ENCODE assay signal across 8 mouse cellular contexts in genomic region chr16:18416837-18417236, GRCm38 (mm10). TPM values are rescaled to one million over a fixed set of nuclear protein-coding genes. Genes with fewer than 3 reads are reported as not detected.
A peak's percentile ranks its signal among the peaks of the same experiment; 100 is the strongest.
DNase-seq lines count a peak whose midpoint lies in the region; ATAC-seq and TF ChIP-seq lines count a peak whose summit lies in the region.

No protein-coding gene starts in this region.

- H3K9me3 ChIP-seq in heart, embryonic 11.5 days (replicated peaks; ENCODE audit: control insufficient read depth, low read length): no peaks in the 10 kb centered on the region
- H3K9me3 ChIP-seq in midbrain, postnatal 0 days (ENCODE audit: low read length): no peaks in the 10 kb centered on the region
- H3K9me3 ChIP-seq in midbrain, embryonic 10.5 days (replicated peaks): no peaks in the 10 kb centered on the region
- H3K9me3 ChIP-seq in hindbrain, embryonic 16.5 days (ENCODE audit: control insufficient read depth, low read length): no peaks in the 10 kb centered on the region

- no peak overlapping the region for H3K4me2 ChIP-seq in heart, embryonic 11.5 days
- no peak overlapping the region for H3K4me2 ChIP-seq in midbrain, postnatal 0 days (ENCODE audit: low read depth, low read length, poor library complexity, severe bottlenecking)
- H3K4me2 ChIP-seq in hindbrain, embryonic 16.5 days (ENCODE audit: low read length): no peak overlapping the region

- no peak for DNase-seq in heart, postnatal 4 days
- no peak for DNase-seq in midbrain, postnatal 0 days (ENCODE audit: low spot score)
- no peak for DNase-seq in midbrain, embryonic 10.5 days (ENCODE audit: low spot score)
- DNase-seq in embryo, embryonic 10 days (ENCODE audit: low spot score): no peak
- DNase-seq in adipocyte (ENCODE audit: low spot score): no peak

- no peak overlapping the region for H3K4me3 ChIP-seq in heart, embryonic 11.5 days (ENCODE audit: low read depth, low read length)
- no peak overlapping the region for H3K4me3 ChIP-seq in midbrain, postnatal 0 days (ENCODE audit: low read depth, low read length)
- no peak overlapping the region for H3K4me3 ChIP-seq in midbrain, embryonic 10.5 days
- H3K4me3 ChIP-seq in hindbrain, embryonic 16.5 days (ENCODE audit: low read length): no peak overlapping the region
- H3K4me3 ChIP-seq in small intestine, adult 2 months (ENCODE audit: low read depth, low read length): 0 out of 2 replicates have a peak overlapping the region, but pooled peaks have one; percentile 0

- ATAC-seq in heart, embryonic 11.5 days (replicated peaks; ENCODE audit: insufficient number of reproducible peaks, low FRiP score, low TSS enrichment): no peak
- no peak for ATAC-seq in midbrain, postnatal 0 days (ENCODE audit: low FRiP score)
- no peak for ATAC-seq in hindbrain, embryonic 16.5 days

- no peak for TF ChIP-seq CTCF in midbrain, postnatal 0 days (IDR thresholded peaks at IDR 0.05)
- TF ChIP-seq CTCF in small intestine, adult 2 months (IDR thresholded peaks at IDR 0.05; ENCODE audit: extremely low read depth, insufficient read length, insufficient replicate concordance, low read depth, low read length): no peak

- H3K27me3 ChIP-seq in heart, embryonic 11.5 days (ENCODE audit: control insufficient read depth, insufficient read depth, low read length): no peaks in the 10 kb centered on the region
- no peaks in the 10 kb centered on the region for H3K27me3 ChIP-seq in midbrain, postnatal 0 days (ENCODE audit: insufficient read depth, low read length)
- no peaks in the 10 kb centered on the region for H3K27me3 ChIP-seq in midbrain, embryonic 10.5 days (ENCODE audit: low read depth, poor library complexity, severe bottlenecking)
- H3K27me3 ChIP-seq in hindbrain, embryonic 16.5 days (replicated peaks; ENCODE audit: control insufficient read depth, insufficient read depth, low read length): no peaks in the 10 kb centered on the region
- H3K27me3 ChIP-seq in small intestine, adult 2 months (ENCODE audit: control insufficient read depth, insufficient read depth, low read length): no peaks in the 10 kb centered on the region

- H3K4me1 ChIP-seq in heart, embryonic 11.5 days (ENCODE audit: control insufficient read depth, insufficient read depth, low read length): peaks cover 5% of the 10 kb centered on the region
- no peaks in the 10 kb centered on the region for H3K4me1 ChIP-seq in midbrain, postnatal 0 days (ENCODE audit: insufficient read depth, low read length)
- peaks cover 3% of the 10 kb centered on the region for H3K4me1 ChIP-seq in midbrain, embryonic 10.5 days
- H3K4me1 ChIP-seq in hindbrain, embryonic 16.5 days (ENCODE audit: control insufficient read depth, insufficient read depth, low read depth, low read length): peaks cover 3% of the 10 kb centered on the region; the same call in 1 of the 2 replicates
- H3K4me1 ChIP-seq in small intestine, adult 2 months (ENCODE audit: control insufficient read depth, insufficient read depth, insufficient read length, low read length): peaks cover 7% of the 10 kb centered on the region; the same call in 1 of the 2 replicates

- WGBS in heart, embryonic 11.5 days (ENCODE audit: insufficient replicate concordance): 73% methylated on average over 3 of the region's 3 CpGs
- WGBS in midbrain, postnatal 0 days: 93% methylated on average over 3 of the region's 3 CpGs
- WGBS in midbrain, embryonic 10.5 days: 89% methylated on average over 3 of the region's 3 CpGs
- 80% methylated on average over 3 of the region's 3 CpGs for WGBS in hindbrain, embryonic 16.5 days
- 89% methylated on average over 3 of the region's 3 CpGs for WGBS in small intestine, adult 2 months

- H3K9ac ChIP-seq in heart, embryonic 11.5 days (ENCODE audit: low read depth, low read length): no peak overlapping the region
- no peak overlapping the region for H3K9ac ChIP-seq in midbrain, postnatal 0 days (replicated peaks; ENCODE audit: low read length, poor library complexity, severe bottlenecking)
- no peak overlapping the region for H3K9ac ChIP-seq in hindbrain, embryonic 16.5 days (ENCODE audit: low read depth, low read length)

- H3K36me3 ChIP-seq in heart, embryonic 11.5 days (ENCODE audit: control insufficient read depth, insufficient read depth, low read length): peaks cover 11% of the 10 kb centered on the region
- H3K36me3 ChIP-seq in midbrain, postnatal 0 days (ENCODE audit: insufficient read depth, low read length): peaks cover 4% of the 10 kb centered on the region; the same call in 1 of the 2 replicates
- peaks cover 56% of the 10 kb centered on the region for H3K36me3 ChIP-seq in midbrain, embryonic 10.5 days
- peaks cover 3% of the 10 kb centered on the region for H3K36me3 ChIP-seq in hindbrain, embryonic 16.5 days (ENCODE audit: control insufficient read depth, insufficient read depth, low read length)
- H3K36me3 ChIP-seq in small intestine, adult 2 months (ENCODE audit: control insufficient read depth, insufficient read depth, low read length): peaks cover 10% of the 10 kb centered on the region

- peak overlapping the region; percentile 23 for H3K27ac ChIP-seq in heart, embryonic 11.5 days (ENCODE audit: low read depth, low read length)
- peak overlapping the region; percentile 39; the same call in 1 of the 2 replicates for H3K27ac ChIP-seq in midbrain, postnatal 0 days (ENCODE audit: low read depth, low read length)
- H3K27ac ChIP-seq in midbrain, embryonic 10.5 days (replicated peaks): no peak overlapping the region
- H3K27ac ChIP-seq in hindbrain, embryonic 16.5 days (ENCODE audit: low read depth, low read length): peak overlapping the region; percentile 6; the same call in 1 of the 2 replicates
- peak overlapping the region; percentile 42 for H3K27ac ChIP-seq in small intestine, adult 2 months (ENCODE audit: insufficient read depth, low read depth, low read length)

- no peak for TF ChIP-seq POLR2A in small intestine, adult 2 months (IDR thresholded peaks at IDR 0.05; ENCODE audit: low read depth, low read length)

RNA-seq across cellular contexts. Expression of gene Txnrd2, which starts 9.3 kb away (rescaled TPM):
- polyA plus RNA-seq in heart, embryonic 11.5 days (2014; fragmentation: Nextera tagmentation; extraction: Ambion mirVana): 32.6 and 32.8 TPM in 2 replicates
- 10 to 100 TPM; 26.7 to 29.0 TPM for total RNA-seq in heart, postnatal 4 days (2021)
- 13.3 and 22.9 TPM in 2 replicates for total RNA-seq in midbrain, postnatal 0 days (2014; rRNA removed)
- polyA plus RNA-seq in midbrain, postnatal 0 days (2015; fragmentation: Nextera tagmentation; extraction: Ambion mirVana): 38.3 and 42.6 TPM in 2 replicates
- 30.6 and 30.7 TPM in 2 replicates for polyA plus RNA-seq in midbrain, embryonic 10.5 days (2016; fragmentation: Nextera tagmentation; extraction: Ambion mirVana)
- polyA plus RNA-seq in hindbrain, embryonic 16.5 days (2015; fragmentation: Nextera tagmentation; extraction: Ambion mirVana): 37.5 and 40.6 TPM in 2 replicates
- 12.5 and 19.5 TPM in 2 replicates for polyA plus RNA-seq in small intestine, adult 2 months (2012; rRNA removed)

RNA-seq across cellular contexts. Expression of gene Comt, which starts 9.8 kb away (rescaled TPM):
- 90.1 and 96.5 TPM in 2 replicates for polyA plus RNA-seq in heart, embryonic 11.5 days (2014; fragmentation: Nextera tagmentation; extraction: Ambion mirVana)
- 100 to 1,000 TPM; 116 to 122 TPM for total RNA-seq in heart, postnatal 4 days (2021)
- 62.3 and 74.6 TPM in 2 replicates for total RNA-seq in midbrain, postnatal 0 days (2014; rRNA removed)
- polyA plus RNA-seq in midbrain, postnatal 0 days (2015; fragmentation: Nextera tagmentation; extraction: Ambion mirVana): 95.0 and 103 TPM in 2 replicates
- polyA plus RNA-seq in midbrain, embryonic 10.5 days (2016; fragmentation: Nextera tagmentation; extraction: Ambion mirVana): 62.0 and 66.0 TPM in 2 replicates
- polyA plus RNA-seq in hindbrain, embryonic 16.5 days (2015; fragmentation: Nextera tagmentation; extraction: Ambion mirVana): 119 and 123 TPM in 2 replicates
- 127 and 214 TPM in 2 replicates for polyA plus RNA-seq in small intestine, adult 2 months (2012; rRNA removed)
